Mouse (Mus musculus) CD4-positive, CD25-positive, alpha-beta regulatory T cell, adult 9 weeks (primary cell): ENCODE data around the gene Poc1b. TPM values are rescaled to one million over a fixed set of nuclear protein-coding genes. Genes with fewer than 3 reads are reported as not detected.

Experiments used
- polyA plus RNA-seq: library from polyadenylated mRNA; unstranded; fragments of 100-300 nt; shearing (Covaris generic); gene quantifications from one replicate; pipeline ENCODE4 v1.2.1, GENCODE M21; 2017

The Poc1b gene
- 26.9 TPM for polyA plus RNA-seq

DNA sequence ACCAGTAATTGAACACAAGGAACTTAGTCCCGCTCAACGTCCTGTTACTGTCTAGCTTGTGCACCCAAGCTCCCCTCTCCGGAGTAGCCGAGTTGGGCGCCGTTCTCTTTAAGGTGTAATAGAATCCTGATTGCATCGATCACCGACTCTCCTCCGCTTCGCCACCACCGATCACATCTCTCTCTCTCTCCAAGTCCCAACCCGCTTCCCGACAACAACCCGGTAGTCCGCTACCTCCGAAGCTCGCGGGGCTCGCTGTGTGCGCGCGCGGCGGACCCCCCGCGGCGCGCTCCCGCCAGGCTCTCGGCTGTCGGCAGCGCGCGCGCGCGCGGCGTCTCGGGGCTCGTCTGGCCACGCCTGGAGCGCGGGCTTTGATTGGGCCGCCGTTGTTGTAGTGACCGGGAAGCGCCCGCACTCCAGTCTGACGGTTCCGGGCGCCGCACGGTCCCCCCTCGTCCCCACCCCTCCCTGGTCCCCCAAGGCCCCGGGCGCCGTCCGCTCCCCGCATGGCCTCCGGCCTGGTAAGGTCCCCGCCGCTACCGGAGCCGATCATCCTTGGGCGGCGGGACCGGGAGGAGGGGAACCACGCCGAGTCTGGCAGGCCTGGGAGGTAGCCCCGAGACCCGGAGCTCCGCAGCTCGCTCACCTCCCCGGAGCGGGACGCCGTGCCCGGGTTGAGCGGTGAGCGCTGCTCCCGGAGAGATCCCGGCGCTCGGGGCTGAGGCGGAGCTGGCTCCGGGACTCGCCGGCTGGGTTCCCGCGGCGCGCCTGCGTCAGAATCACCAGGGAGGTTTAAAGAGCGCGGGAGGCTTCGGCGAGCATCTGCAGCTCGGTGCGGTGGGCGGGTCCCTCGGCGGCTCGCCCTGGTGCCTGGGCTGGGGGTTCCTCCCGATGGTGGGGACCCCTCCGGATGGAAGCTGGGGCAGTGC, at the start of gene Poc1b:
TSS of gene Poc1b (plus strand) at position 334 of the 929 bp plus-strand sequence.

DNA sequence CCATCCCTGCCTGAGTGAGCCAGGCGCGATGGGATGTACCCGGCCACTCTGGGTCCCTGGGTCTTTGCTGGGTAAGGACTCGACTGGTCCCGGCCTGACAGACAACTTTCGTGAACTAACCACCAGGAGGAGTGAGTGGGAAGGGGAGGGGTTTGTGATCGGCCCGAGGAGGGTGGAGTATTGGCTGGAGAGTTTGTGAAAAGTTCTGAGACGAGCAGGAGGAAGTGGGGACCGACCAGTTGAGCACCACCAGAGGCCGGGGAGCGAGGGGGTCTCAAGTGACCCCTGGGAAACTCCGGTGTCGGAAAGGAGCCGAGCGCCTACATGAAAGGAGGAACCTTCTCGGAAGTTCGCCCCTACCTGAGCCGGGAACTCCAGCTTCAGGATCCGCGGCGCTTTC, 1.1 kb downstream of the Poc1b start, which contains the start of gene Galnt4:
TSS of gene Galnt4 (plus strand) at position 196 of the 400 bp plus-strand sequence.

DNA sequence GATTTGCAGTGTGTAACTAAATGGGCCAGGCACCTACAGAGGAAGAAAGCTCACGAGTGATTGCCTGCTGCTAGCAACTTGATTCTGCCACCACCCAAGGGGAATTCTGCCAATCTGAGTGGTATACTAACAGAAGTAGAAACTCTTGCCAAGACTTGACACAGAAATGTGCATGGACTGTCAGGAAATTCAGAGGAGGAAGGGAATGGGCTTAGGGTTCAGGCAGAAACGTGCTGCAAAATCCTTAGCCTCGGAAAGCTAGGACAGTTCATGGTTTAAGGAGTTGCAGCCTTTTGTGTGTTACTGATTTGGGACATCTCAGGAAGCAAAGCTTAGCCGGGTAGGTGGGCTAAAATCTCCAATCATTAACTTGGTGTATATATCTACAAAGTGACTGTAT, 19.4 kb downstream of the Poc1b start, which contains the start of gene Phxr2:
TSS of gene Phxr2 (minus strand) at position 101 of the 400 bp plus-strand sequence.

Other genes with a start within 250 kb of the Poc1b start
- gene Atp2b1, start 192.6 kb upstream of the Poc1b start, polyA plus RNA-seq, result 167 TPM
- 8.6 TPM for gene Galnt4, start 1.1 kb downstream of the Poc1b start, polyA plus RNA-seq
- 0.40 TPM for gene Phxr2, start 19.3 kb downstream of the Poc1b start, polyA plus RNA-seq
- 38.4 TPM for gene Dusp6, start 156.2 kb downstream of the Poc1b start, polyA plus RNA-seq